In the genomic region with DNA sequence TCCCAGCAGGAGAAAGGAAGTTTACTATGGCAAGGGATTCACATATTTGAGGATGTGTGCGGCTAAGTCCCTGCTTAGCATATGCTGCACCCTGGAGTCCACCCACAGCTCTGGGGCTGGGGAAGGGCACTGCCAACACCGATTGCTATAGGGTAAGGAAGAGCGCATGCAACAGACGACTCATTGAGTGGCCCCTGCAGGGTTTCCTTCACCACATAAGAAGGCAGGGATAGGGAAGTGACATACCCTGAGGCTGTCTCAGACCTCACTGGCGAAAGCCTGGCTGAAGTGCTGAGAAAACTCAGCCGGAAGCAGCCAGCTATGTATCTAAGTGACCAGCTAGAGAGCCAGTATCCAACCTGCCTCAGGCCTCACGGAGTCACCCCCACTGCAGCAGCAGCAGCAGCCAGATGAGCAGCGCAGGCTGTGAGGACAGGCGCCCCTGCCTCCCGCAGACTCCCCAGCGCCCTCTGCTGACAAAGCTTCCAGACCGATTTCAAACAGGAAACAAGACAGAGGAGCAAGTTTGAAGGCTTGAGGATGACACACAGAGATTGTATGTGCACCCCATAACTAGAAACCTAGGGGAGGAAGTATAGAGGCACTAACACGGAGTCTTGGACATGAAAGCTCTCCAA, we compare ENCODE assay signal across 7 mouse cellular contexts. TPM values are rescaled to one million over a fixed set of nuclear protein-coding genes. Genes with fewer than 3 reads are reported as not detected.
DNase-seq lines count a peak whose midpoint lies in the region; ATAC-seq lines count a peak whose summit lies in the region.

No protein-coding gene starts in this region.

- H3K4me2 ChIP-seq in stomach, embryonic 14.5 days (replicated peaks; ENCODE audit: low read depth, low read length) = no peak overlapping the region

- DNase-seq in left cerebral cortex, adult 18-20 months (ENCODE audit: low spot score in 2 of 2) = peak; percentile 49 to 59
- no peak for DNase-seq in left cerebral cortex, adult 11 months (ENCODE audit: low spot score)
- peak; percentile 61 for DNase-seq in R1 (ENCODE audit: low read depth, low spot score)
- DNase-seq in embryo, embryonic 10.5 days (ENCODE audit: low spot score) = peak; percentile 66
- DNase-seq in kidney, postnatal 10 days = peak; percentile 74
- peak; percentile 64 for DNase-seq in lung, postnatal 10 days

- H3K36me3 ChIP-seq in stomach, embryonic 14.5 days (ENCODE audit: control insufficient read depth, insufficient read depth, low read length) = no peaks in the 10 kb centered on the region

- no peak overlapping the region for H3K4me3 ChIP-seq in stomach, embryonic 14.5 days (ENCODE audit: low read depth, low read length)

- 0 out of 2 replicates have a peak, but pooled peaks have one; percentile 43 for ATAC-seq in stomach, embryonic 14.5 days (ENCODE audit: insufficient number of reproducible peaks, insufficient read depth, low FRiP score, low read depth)

- H3K9me3 ChIP-seq in stomach, embryonic 14.5 days (ENCODE audit: control insufficient read depth, low read depth, low read length) = no peaks in the 10 kb centered on the region

- H3K4me1 ChIP-seq in stomach, embryonic 14.5 days (ENCODE audit: control insufficient read depth, insufficient read depth, low read length) = no peaks in the 10 kb centered on the region

- no peaks in the 10 kb centered on the region for H3K27me3 ChIP-seq in stomach, embryonic 14.5 days (ENCODE audit: control insufficient read depth, insufficient read depth, low read length)

- no peak overlapping the region for H3K27ac ChIP-seq in stomach, embryonic 14.5 days (ENCODE audit: low read length)

- no peak overlapping the region for H3K9ac ChIP-seq in stomach, embryonic 14.5 days (replicated peaks; ENCODE audit: low read depth, low read length)

- 16% methylated on average over 13 of the region's 13 CpGs for WGBS in stomach, embryonic 14.5 days

RNA-seq across cellular contexts. Expression of a gene that starts 17.8 kb away (rescaled TPM):
- total RNA-seq in left cerebral cortex, adult 18-20 months (2021) = 10 to 100 TPM; 47.8 to 60.2 TPM
- 41.8 and 48.2 TPM in 2 replicates for polyA plus RNA-seq in stomach, embryonic 14.5 days (2014; fragmentation: Nextera tagmentation; extraction: Ambion mirVana)

RNA-seq across cellular contexts. Expression of a gene that starts 22.4 kb away (rescaled TPM):
- under 1 TPM in 1 of 2 experiments, not detected in 1; 0.09 TPM for total RNA-seq in left cerebral cortex, adult 18-20 months (2021)
- 0.07 TPM in 1 of 2 replicates, not detected in the other for polyA plus RNA-seq in stomach, embryonic 14.5 days (2014; fragmentation: Nextera tagmentation; extraction: Ambion mirVana)

RNA-seq across cellular contexts. Expression of a gene that starts 27.6 kb away (rescaled TPM):
- 10 to 100 TPM; 39.6 to 40.6 TPM for total RNA-seq in left cerebral cortex, adult 18-20 months (2021)
- polyA plus RNA-seq in stomach, embryonic 14.5 days (2014; fragmentation: Nextera tagmentation; extraction: Ambion mirVana) = 13.4 and 15.3 TPM in 2 replicates
